Mouse (Mus musculus): ENCODE results near the gene Dchs2. TPM values are rescaled to one million over a fixed set of nuclear protein-coding genes. Genes with fewer than 3 reads are reported as not detected.

The Dchs2 gene
- polyA plus RNA-seq (2015; fragmentation: Nextera tagmentation; extraction: Ambion mirVana): 0.12 and 0.13 TPM in 2 replicates

GRCm38 (mm10) chr3:83127726-83128448 lies at the start of gene Dchs2:
Gene Dchs2 (plus strand): TSS chr3:83127948.
- Histone ChIP-seq H3K4me3 (peak within 1 kb of the TSS; percentile 59), H3K4me2 (peak within 1 kb of the TSS; percentile 99), H3K36me3 (ENCODE audit: poor library complexity, severe bottlenecking) (no peaks in the 10 kb centered on the region), H3K4me1 (peaks cover 27% of the 10 kb centered on the region), H3K27me3 (peaks cover 75% of the 10 kb centered on the region), H3K9me3 (replicated peaks) (no peaks in the 10 kb centered on the region), H3K9ac (peak within 1 kb of the TSS; percentile 63), H3K27ac (no peak within 1 kb of the TSS)
- peak; percentile 48 for ATAC-seq
- WGBS: under 1% methylated on average over 55 of the region's 55 CpGs

- no peak overlapping the region for H3K9ac ChIP-seq
- no peaks in the 10 kb centered on the region for H3K27me3 ChIP-seq
- 4% methylated on average over 11 of the region's 11 CpGs for WGBS
- no peak overlapping the region for H3K27ac ChIP-seq
- H3K36me3 ChIP-seq (ENCODE audit: poor library complexity, severe bottlenecking): no peaks in the 10 kb centered on the region
- H3K4me1 ChIP-seq: peaks cover 9% of the 10 kb centered on the region
- no peaks in the 10 kb centered on the region for H3K9me3 ChIP-seq (replicated peaks)
- peak; percentile 80 for ATAC-seq
- H3K4me2 ChIP-seq: peak overlapping the region; percentile 55
- 0 out of 2 replicates have a peak overlapping the region, but pooled peaks have one; percentile 18 for H3K4me3 ChIP-seq
Observed at GRCm38 (mm10) chr3:83080567-83081055, 47.1 kb upstream of the Dchs2 start.

- no peak overlapping the region for H3K4me3 ChIP-seq
- no peak overlapping the region for H3K9ac ChIP-seq
- H3K4me1 ChIP-seq: peaks cover 26% of the 10 kb centered on the region
- no peak overlapping the region; the same call in 1 of the 2 replicates for H3K27ac ChIP-seq
- 3% methylated on average over 6 of the region's 6 CpGs for WGBS
- no peaks in the 10 kb centered on the region for H3K9me3 ChIP-seq (replicated peaks)
- peak; percentile 19; the same call in 1 of the 2 replicates for ATAC-seq
- H3K27me3 ChIP-seq: peaks cover 43% of the 10 kb centered on the region
- H3K36me3 ChIP-seq (ENCODE audit: poor library complexity, severe bottlenecking): no peaks in the 10 kb centered on the region
- peak overlapping the region; percentile 58 for H3K4me2 ChIP-seq
Observed at GRCm38 (mm10) chr3:83097586-83097985, 30.2 kb upstream of the Dchs2 start.

- H3K4me3 ChIP-seq: peak overlapping the region; percentile 29
- peaks cover 26% of the 10 kb centered on the region for H3K4me1 ChIP-seq
- H3K9me3 ChIP-seq (replicated peaks): no peaks in the 10 kb centered on the region
- 0% methylated on average over 14 of the region's 14 CpGs for WGBS
- peak; percentile 86 for ATAC-seq
- H3K36me3 ChIP-seq (ENCODE audit: poor library complexity, severe bottlenecking): no peaks in the 10 kb centered on the region
- H3K27ac ChIP-seq: peak overlapping the region; percentile 77
- H3K4me2 ChIP-seq: peak overlapping the region; percentile 58
- peaks cover 45% of the 10 kb centered on the region for H3K27me3 ChIP-seq
- H3K9ac ChIP-seq: peak overlapping the region; percentile 50
Observed at GRCm38 (mm10) chr3:83098546-83099034, 29.2 kb upstream of the Dchs2 start.

- H3K4me3 ChIP-seq: peak overlapping the region; percentile 29
- peak overlapping the region; percentile 50 for H3K9ac ChIP-seq
- H3K36me3 ChIP-seq (ENCODE audit: poor library complexity, severe bottlenecking): no peaks in the 10 kb centered on the region
- H3K4me2 ChIP-seq: peak overlapping the region; percentile 58
- peaks cover 45% of the 10 kb centered on the region for H3K27me3 ChIP-seq
- peak overlapping the region; percentile 77 for H3K27ac ChIP-seq
- H3K4me1 ChIP-seq: peaks cover 26% of the 10 kb centered on the region
- 79% methylated on average over 1 of the region's 1 CpGs for WGBS
- peak; percentile 26; the same call in 1 of the 2 replicates for ATAC-seq
- H3K9me3 ChIP-seq (replicated peaks): no peaks in the 10 kb centered on the region
Observed at GRCm38 (mm10) chr3:83099139-83099538, 28.6 kb upstream of the Dchs2 start.

- peaks cover 45% of the 10 kb centered on the region for H3K27me3 ChIP-seq
- no peaks in the 10 kb centered on the region for H3K9me3 ChIP-seq (replicated peaks)
- ATAC-seq: no peak
- H3K9ac ChIP-seq: no peak overlapping the region
- no peak overlapping the region for H3K4me3 ChIP-seq
- H3K4me1 ChIP-seq: peaks cover 26% of the 10 kb centered on the region
- no peak overlapping the region for H3K27ac ChIP-seq
- WGBS: 72% methylated on average over 6 of the region's 6 CpGs
- no peaks in the 10 kb centered on the region for H3K36me3 ChIP-seq (ENCODE audit: poor library complexity, severe bottlenecking)
- no peak overlapping the region for H3K4me2 ChIP-seq
Observed at GRCm38 (mm10) chr3:83099651-83100050, 28.1 kb upstream of the Dchs2 start.

- no peak for ATAC-seq
Observed at GRCm38 (mm10) chr3:83102286-83102685, 25.5 kb upstream of the Dchs2 start.

GRCm38 (mm10) chr3:83110163-83110562 lies 17.6 kb upstream of the Dchs2 start:
- 37% methylated on average over 4 of the region's 4 CpGs for WGBS
- H3K9me3 ChIP-seq (replicated peaks): no peaks in the 10 kb centered on the region; the same call in 1 of the 2 replicates
- peak; percentile 61 for ATAC-seq
- H3K4me2 ChIP-seq: no peak overlapping the region
- peaks cover 26% of the 10 kb centered on the region for H3K27me3 ChIP-seq
- peaks cover 13% of the 10 kb centered on the region for H3K4me1 ChIP-seq
- no peaks in the 10 kb centered on the region for H3K36me3 ChIP-seq (ENCODE audit: poor library complexity, severe bottlenecking)
- no peak overlapping the region for H3K4me3 ChIP-seq
- H3K9ac ChIP-seq: no peak overlapping the region
- H3K27ac ChIP-seq: no peak overlapping the region

More at GRCm38 (mm10) chr3:83102286-83102685, 25.5 kb upstream of the Dchs2 start:
- Histone ChIP-seq H3K36me3 (ENCODE audit: poor library complexity, severe bottlenecking) (no peaks in the 10 kb centered on the region), H3K27ac (no peak overlapping the region), H3K9ac (no peak overlapping the region), H3K4me1 (peaks cover 23% of the 10 kb centered on the region), H3K4me3 (no peak overlapping the region), H3K27me3 (peaks cover 33% of the 10 kb centered on the region), H3K4me2 (no peak overlapping the region), H3K9me3 (replicated peaks) (no peaks in the 10 kb centered on the region; the same call in 1 of the 2 replicates)
- 94% methylated on average over 6 of the region's 6 CpGs for WGBS

- 48% methylated on average over 7 of the region's 7 CpGs for WGBS
- peaks cover 26% of the 10 kb centered on the region for H3K27me3 ChIP-seq
- H3K4me1 ChIP-seq: peaks cover 13% of the 10 kb centered on the region
- ATAC-seq: no peak
- H3K9me3 ChIP-seq (replicated peaks): no peaks in the 10 kb centered on the region
- H3K36me3 ChIP-seq (ENCODE audit: poor library complexity, severe bottlenecking): no peaks in the 10 kb centered on the region
- no peak overlapping the region for H3K9ac ChIP-seq
- no peak overlapping the region for H3K4me3 ChIP-seq
- no peak overlapping the region for H3K27ac ChIP-seq
- no peak overlapping the region for H3K4me2 ChIP-seq
Observed at GRCm38 (mm10) chr3:83111485-83112261, 16.1 kb upstream of the Dchs2 start.

- Histone ChIP-seq H3K36me3 (ENCODE audit: poor library complexity, severe bottlenecking) (no peaks in the 10 kb centered on the region), H3K27ac (no peak overlapping the region), H3K27me3 (peaks cover 22% of the 10 kb centered on the region), H3K4me1 (peaks cover 13% of the 10 kb centered on the region), H3K9me3 (replicated peaks) (no peaks in the 10 kb centered on the region), H3K4me3 (no peak overlapping the region), H3K4me2 (peak overlapping the region; percentile 6; the same call in 1 of the 2 replicates), H3K9ac (no peak overlapping the region)
- WGBS: 17% methylated on average over 3 of the region's 3 CpGs
- peak; percentile 62 for ATAC-seq
Observed at GRCm38 (mm10) chr3:83112869-83113268, 14.9 kb upstream of the Dchs2 start.

GRCm38 (mm10) chr3:83114946-83115345 lies 12.8 kb upstream of the Dchs2 start:
- H3K9me3 ChIP-seq (replicated peaks): no peaks in the 10 kb centered on the region
- H3K27me3 ChIP-seq: peaks cover 24% of the 10 kb centered on the region
- H3K4me3 ChIP-seq: no peak overlapping the region
- H3K4me1 ChIP-seq: peaks cover 13% of the 10 kb centered on the region
- 71% methylated on average over 1 of the region's 1 CpGs for WGBS
- no peak overlapping the region for H3K9ac ChIP-seq
- no peaks in the 10 kb centered on the region for H3K36me3 ChIP-seq (ENCODE audit: poor library complexity, severe bottlenecking)
- H3K27ac ChIP-seq: no peak overlapping the region
- H3K4me2 ChIP-seq: no peak overlapping the region
- ATAC-seq: no peak

- 0 out of 2 replicates have a peak, but pooled peaks cover 7% of the 10 kb centered on the region for H3K27me3 ChIP-seq
- ATAC-seq: no peak
- no peak overlapping the region for H3K9ac ChIP-seq
- H3K9me3 ChIP-seq (replicated peaks): no peaks in the 10 kb centered on the region
- WGBS: 62% methylated on average over 10 of the region's 10 CpGs
- H3K4me2 ChIP-seq: no peak overlapping the region
- no peaks in the 10 kb centered on the region for H3K36me3 ChIP-seq (ENCODE audit: poor library complexity, severe bottlenecking)
- peaks cover 8% of the 10 kb centered on the region for H3K4me1 ChIP-seq
- no peak overlapping the region for H3K4me3 ChIP-seq
- H3K27ac ChIP-seq: no peak overlapping the region
Observed at GRCm38 (mm10) chr3:83117592-83117991, 10.2 kb upstream of the Dchs2 start.
